Mouse (Mus musculus): Measurements from ENCODE around the gene Olfr1195.
"Not testable (repeated sequence)": the region's sequence is repeated elsewhere in the genome, so short reads cannot be mapped to it uniquely, and the experiment has no call there.

The Olfr1195 gene

DNA sequence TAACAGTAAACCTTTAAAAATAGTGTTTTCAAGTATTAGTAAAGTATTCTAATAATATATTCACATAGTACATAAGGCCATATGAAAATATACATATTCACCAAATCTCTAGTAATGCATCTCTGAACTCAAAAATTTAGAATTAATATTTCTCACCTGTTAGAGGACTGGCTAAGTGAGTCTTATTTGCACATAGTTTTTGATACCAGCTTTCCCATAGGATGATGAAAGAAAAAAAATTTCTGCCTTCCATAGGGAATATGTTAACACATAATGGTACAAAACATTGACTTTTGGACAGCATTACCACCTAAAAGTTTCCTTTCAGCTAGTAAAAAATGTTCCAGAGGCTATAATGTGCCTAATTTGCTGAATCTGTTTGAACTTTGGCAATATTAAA lies at the start of gene Olfr1195:
Gene Olfr1195, minus strand, starts transcription at position 101 of the 400 bp plus-strand sequence.
- DNase-seq (ENCODE audit: low read depth, low spot score) = no peak

DNA sequence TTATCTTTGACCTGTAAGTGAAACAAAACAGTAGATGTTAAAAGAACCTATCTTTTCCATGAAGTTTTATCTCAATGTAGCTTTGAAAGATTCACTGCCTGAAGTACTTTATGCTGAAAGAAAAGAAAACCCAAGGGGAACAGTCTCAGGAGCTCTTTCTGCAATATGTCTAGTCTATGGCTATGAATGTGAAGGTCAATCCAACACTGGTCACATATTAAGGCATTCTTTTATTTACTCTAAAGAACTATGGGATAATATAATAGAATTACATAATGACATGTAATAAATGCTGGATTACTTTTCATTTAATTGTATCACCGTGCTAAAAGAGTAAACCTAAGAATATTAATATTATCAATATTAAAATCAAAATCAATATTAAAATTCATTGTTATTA lies 43.3 kb upstream of the Olfr1195 start, which contains the start of gene Olfr1197:
Gene Olfr1197, minus strand, starts transcription at position 101 of the 400 bp plus-strand sequence.
- DNase-seq (ENCODE audit: low read depth, low spot score) = no peak

GRCm38 (mm10) chr2:88704497-88704896 lies 15.5 kb upstream of the Olfr1195 start, which contains the start of gene Olfr1196:
Gene Olfr1196 (minus strand): TSS chr2:88704597.
- DNase-seq (ENCODE audit: low read depth, low spot score) = no peak

- DNase-seq (ENCODE audit: low read depth, low spot score) = not testable (repeated sequence)
Observed at GRCm38 (mm10) chr2:88675328-88675727, 13.7 kb downstream of the Olfr1195 start, which contains the start of gene Olfr1193. Gene Olfr1193 (plus strand): TSS chr2:88675628.

GRCm38 (mm10) chr2:88648209-88648608 lies 40.8 kb downstream of the Olfr1195 start, which contains the start of gene Olfr1192-ps1:
Gene Olfr1192-ps1 (plus strand): TSS chr2:88648509.
- DNase-seq (ENCODE audit: low read depth, low spot score) = no peak

DNA sequence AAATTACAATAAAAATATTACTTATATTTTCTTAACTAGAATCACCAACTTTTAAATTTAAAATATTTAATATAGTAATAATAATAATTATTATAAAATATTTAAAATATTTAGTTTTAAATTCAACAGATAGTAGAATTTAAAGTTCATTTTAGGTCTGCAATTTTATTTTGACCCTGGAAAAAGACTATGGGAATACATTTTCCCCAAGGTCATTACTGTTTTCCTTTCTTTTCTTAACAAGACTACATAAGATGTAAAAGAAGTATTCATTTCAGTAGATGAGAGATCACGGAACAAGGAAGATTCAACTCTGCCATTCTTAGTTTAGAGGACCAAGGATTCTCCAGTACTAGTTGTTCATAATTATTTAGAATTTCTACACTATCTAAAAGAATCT lies 48.7 kb downstream of the Olfr1195 start, which contains the start of gene Olfr1191-ps1:
Gene Olfr1191-ps1, plus strand, starts transcription at position 301 of the 400 bp plus-strand sequence.
- DNase-seq (ENCODE audit: low read depth, low spot score) = not testable (repeated sequence)

All from telencephalon, adult 2 months (tissue).